18 mouse cellular contexts compared by ENCODE assay signal in the genomic region with DNA sequence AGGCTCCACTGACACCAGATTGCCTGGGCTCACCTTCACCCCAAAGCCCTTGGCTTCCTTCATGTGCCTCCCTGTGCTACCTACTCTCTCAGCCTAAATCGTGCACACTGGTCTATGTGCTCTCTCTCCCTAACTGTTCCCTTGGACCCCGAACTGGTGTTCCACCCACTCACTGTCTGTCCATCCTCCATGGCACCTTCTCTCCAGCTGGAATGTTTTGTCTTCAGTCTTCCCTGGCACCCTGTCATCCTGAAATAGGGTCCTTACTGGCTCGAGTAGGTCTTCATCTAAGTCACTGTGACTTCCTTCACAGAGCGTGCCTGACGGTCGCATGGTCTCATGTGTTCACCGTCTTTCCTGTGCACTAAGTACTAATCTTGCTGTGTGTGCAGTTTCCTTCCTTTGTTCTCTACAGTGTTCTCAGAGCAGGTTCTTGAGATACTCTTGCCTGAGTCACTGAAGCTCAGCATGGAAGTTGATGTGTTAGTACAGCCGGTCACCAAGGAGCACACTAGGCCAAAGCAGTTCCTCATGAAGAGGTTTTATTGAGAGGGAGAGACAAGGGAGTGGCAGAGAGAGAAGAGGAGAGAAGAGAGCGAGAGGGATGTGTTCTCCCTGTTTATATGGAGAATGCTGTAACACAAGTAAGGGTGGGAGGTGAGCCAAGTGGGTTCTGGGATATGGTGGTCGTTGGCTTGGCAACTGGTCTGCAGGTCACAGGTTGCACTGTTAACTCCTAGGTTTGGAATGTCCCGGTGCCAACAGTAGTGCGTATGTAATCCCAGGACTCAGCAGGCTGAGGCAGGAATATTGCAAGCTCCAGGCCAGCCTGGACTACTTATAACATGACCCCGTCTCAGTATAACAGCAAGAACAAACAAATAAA. TPM values are rescaled to one million over a fixed set of nuclear protein-coding genes. Genes with fewer than 3 reads are reported as not detected.
DNase-seq lines count a peak whose midpoint lies in the region; ATAC-seq and TF ChIP-seq lines count a peak whose summit lies in the region.
"Had no signal": no experiment of that assay in that cellular context is flagged by ENCODE, and none has a peak within 500 bp of the region (broad histone marks: within the 10 kb centered on the region; RNA-seq: fewer than 3 reads in every experiment).

No protein-coding gene starts in this region.

- peak; percentile 83 for DNase-seq in heart, adult 11 months
- no peak for DNase-seq in heart, postnatal 25 days (ENCODE audit: low spot score)
- no peak for DNase-seq in lung, adult 2 months
- no peak for DNase-seq in limb, embryonic 10.5 days (ENCODE audit: low spot score)
- peak; percentile 48 for DNase-seq in thymus, postnatal 25 days
- DNase-seq: cerebellum, postnatal 14 days; gastrocnemius, postnatal 10 days; kidney, adult 18-20 months had no signal

- intact Hi-C loops in heart, postnatal 25 days (cut with DNase I) = no loop called here

- WGBS in lung, embryonic 15.5 days = 81% methylated on average over 13 of the region's 13 CpGs
- WGBS in lung, adult 2 months = 59% methylated on average over 13 of the region's 13 CpGs
- 93% methylated on average over 13 of the region's 13 CpGs for whole genome bisulfite sequencing in limb, embryonic 10.5 days
- 92% methylated on average over 13 of the region's 13 CpGs for WGBS in hindbrain, embryonic 12.5 days
- 86% methylated on average over 13 of the region's 13 CpGs for WGBS in intestine, embryonic 15.5 days

- H3K36me3 ChIP-seq in lung, embryonic 15.5 days = peaks cover 2% of the 10 kb centered on the region; the same call in 1 of the 2 replicates
- peaks cover 44% of the 10 kb centered on the region for H3K36me3 ChIP-seq in limb, embryonic 10.5 days
- H3K36me3 ChIP-seq in hindbrain, embryonic 12.5 days = peaks cover 15% of the 10 kb centered on the region
- H3K36me3 ChIP-seq in intestine, embryonic 15.5 days = peaks cover 3% of the 10 kb centered on the region; the same call in 1 of the 2 replicates

- no peak overlapping the region for H3K4me2 ChIP-seq in lung, embryonic 15.5 days
- H3K4me2 ChIP-seq in hindbrain, embryonic 12.5 days (replicated peaks) = no peak overlapping the region
- no peak overlapping the region for H3K4me2 ChIP-seq in intestine, embryonic 15.5 days (replicated peaks)
- H3K4me2 ChIP-seq: embryonic facial prominence, embryonic 12.5 days; neural tube, embryonic 15.5 days had no signal

- H3K27ac ChIP-seq in lung, embryonic 15.5 days = no peak overlapping the region
- H3K27ac ChIP-seq in limb, embryonic 10.5 days = peak overlapping the region; percentile 34; the same call in 1 of the 2 replicates
- no peak overlapping the region for H3K27ac ChIP-seq in hindbrain, embryonic 12.5 days
- no peak overlapping the region for H3K27ac ChIP-seq in intestine, embryonic 15.5 days
- H3K27ac ChIP-seq: embryonic facial prominence, embryonic 12.5 days; neural tube, embryonic 15.5 days had no signal

- no peak overlapping the region for H3K9ac ChIP-seq in lung, embryonic 15.5 days
- no peak overlapping the region for H3K9ac ChIP-seq in hindbrain, embryonic 12.5 days
- H3K9ac ChIP-seq in intestine, embryonic 15.5 days = no peak overlapping the region
- H3K9ac ChIP-seq: embryonic facial prominence, embryonic 12.5 days; neural tube, embryonic 15.5 days had no signal

- peaks cover 6% of the 10 kb centered on the region; the same call in 1 of the 2 replicates for H3K4me1 ChIP-seq in lung, embryonic 15.5 days
- H3K4me1 ChIP-seq in lung, adult 2 months (ENCODE audit: control insufficient read depth, insufficient read depth, low read length) = peaks cover 3% of the 10 kb centered on the region
- H3K4me1 ChIP-seq in limb, embryonic 10.5 days = no peaks in the 10 kb centered on the region
- H3K4me1 ChIP-seq in hindbrain, embryonic 12.5 days = no peaks in the 10 kb centered on the region
- H3K4me1 ChIP-seq in intestine, embryonic 15.5 days (replicated peaks) = no peaks in the 10 kb centered on the region
- H3K4me1 ChIP-seq: embryonic facial prominence, embryonic 12.5 days; neural tube, embryonic 15.5 days had no signal

- H3K4me3 ChIP-seq in lung, embryonic 15.5 days = no peak overlapping the region
- H3K4me3 ChIP-seq in lung, adult 2 months (replicated peaks; ENCODE audit: extremely low read depth, low read depth, low read length) = no peak overlapping the region
- no peak overlapping the region for H3K4me3 ChIP-seq in limb, embryonic 10.5 days
- H3K4me3 ChIP-seq in hindbrain, embryonic 12.5 days = no peak overlapping the region
- H3K4me3 ChIP-seq in intestine, embryonic 15.5 days (replicated peaks) = no peak overlapping the region
- H3K4me3 ChIP-seq: embryonic facial prominence, embryonic 12.5 days; neural tube, embryonic 15.5 days had no signal

- TF ChIP-seq CTCF in lung, adult 2 months (IDR thresholded peaks at IDR 0.05; ENCODE audit: insufficient read depth, low read length) = no peak

- 0 out of 2 replicates have a peak, but pooled peaks have one; percentile 29 for ATAC-seq in lung, embryonic 15.5 days (ENCODE audit: borderline replicate concordance, extremely low read depth, low FRiP score, low TSS enrichment)
- no peak for ATAC-seq in hindbrain, embryonic 12.5 days (ENCODE audit: low FRiP score)
- no peak for ATAC-seq in intestine, embryonic 15.5 days
- ATAC-seq: midbrain, embryonic 16.5 days had no signal

- no peaks in the 10 kb centered on the region for H3K9me3 ChIP-seq in lung, embryonic 15.5 days
- no peaks in the 10 kb centered on the region for H3K9me3 ChIP-seq in limb, embryonic 10.5 days (replicated peaks)
- H3K9me3 ChIP-seq in hindbrain, embryonic 12.5 days (replicated peaks) = no peaks in the 10 kb centered on the region
- no peaks in the 10 kb centered on the region for H3K9me3 ChIP-seq in intestine, embryonic 15.5 days
- H3K9me3 ChIP-seq: embryonic facial prominence, embryonic 12.5 days; neural tube, embryonic 15.5 days had no signal

- no peak for TF ChIP-seq POLR2A in lung, adult 2 months (IDR thresholded peaks at IDR 0.05; ENCODE audit: borderline replicate concordance, extremely low read depth, low read depth, low read length)

- no peaks in the 10 kb centered on the region for H3K27me3 ChIP-seq in lung, embryonic 15.5 days
- no peaks in the 10 kb centered on the region for H3K27me3 ChIP-seq in limb, embryonic 10.5 days (ENCODE audit: low read depth, poor library complexity, severe bottlenecking)
- no peaks in the 10 kb centered on the region for H3K27me3 ChIP-seq in hindbrain, embryonic 12.5 days
- H3K27me3 ChIP-seq in intestine, embryonic 15.5 days (replicated peaks) = no peaks in the 10 kb centered on the region
- H3K27me3 ChIP-seq: embryonic facial prominence, embryonic 12.5 days; neural tube, embryonic 15.5 days had no signal

RNA-seq across cellular contexts. Expression of a gene that starts 27.6 kb away (rescaled TPM):
- total RNA-seq in heart, postnatal 25 days (2021) = 1 to 10 TPM; 1.4 to 1.6 TPM
- 2.9 and 3.2 TPM in 2 replicates for polyA plus RNA-seq in lung, embryonic 15.5 days (2015; fragmentation: Nextera tagmentation; extraction: Ambion mirVana)
- 2.3 and 3.1 TPM in 2 replicates for polyA plus RNA-seq in lung, adult 2 months (2012; rRNA removed)
- polyA plus RNA-seq in limb, embryonic 10.5 days (2016; fragmentation: Nextera tagmentation; extraction: Ambion mirVana) = 2.4 and 2.7 TPM in 2 replicates
- 2.0 and 2.1 TPM in 2 replicates for polyA plus RNA-seq in hindbrain, embryonic 12.5 days (2016; fragmentation: Nextera tagmentation; extraction: Ambion mirVana)
- 3.7 TPM in 2 replicates for polyA plus RNA-seq in intestine, embryonic 15.5 days (2015; fragmentation: Nextera tagmentation; extraction: Ambion mirVana)

RNA-seq across cellular contexts. Expression of a gene that starts 41.8 kb away (rescaled TPM):
- not detected for total RNA-seq in heart, postnatal 25 days (2021)
- not detected in 2 replicates for polyA plus RNA-seq in lung, embryonic 15.5 days (2015; fragmentation: Nextera tagmentation; extraction: Ambion mirVana)
- not detected in 2 replicates for polyA plus RNA-seq in lung, adult 2 months (2012; rRNA removed)
- not detected in 2 replicates for polyA plus RNA-seq in limb, embryonic 10.5 days (2016; fragmentation: Nextera tagmentation; extraction: Ambion mirVana)
- not detected in 2 replicates for polyA plus RNA-seq in hindbrain, embryonic 12.5 days (2016; fragmentation: Nextera tagmentation; extraction: Ambion mirVana)
- not detected in 2 replicates for polyA plus RNA-seq in intestine, embryonic 15.5 days (2015; fragmentation: Nextera tagmentation; extraction: Ambion mirVana)
- total RNA-seq: gastrocnemius, postnatal 10 days; hematopoietic stem cell, adult 5-6 weeks; layer of hippocampus, adult 8-10 months had no signal
- polyA plus RNA-seq: embryonic facial prominence, embryonic 12.5 days; forebrain, embryonic 11.5 days; lung, embryonic 16.5 days; midbrain, embryonic 16.5 days; neural tube, embryonic 15.5 days had no signal

Comparison
In these comparisons a context has a peak if more than half of its experiments do, and no peak if none do; other contexts are left out.
1. DNase-seq: peak in heart, adult 11 months (single experiment) and thymus, postnatal 25 days (single experiment); none in heart, postnatal 25 days (single experiment), lung, adult 2 months (single experiment) and limb, embryonic 10.5 days (single experiment).